Comparison of ENCODE assay signal across 16 mouse cellular contexts in genomic region chr12:4430061-4430825, GRCm38 (mm10). TPM values are rescaled to one million over a fixed set of nuclear protein-coding genes. Genes with fewer than 3 reads are reported as not detected.
A peak's percentile ranks its signal among the peaks of the same experiment; 100 is the strongest.
DNase-seq lines count a peak whose midpoint lies in the region; ATAC-seq lines count a peak whose summit lies in the region.
"Had no signal": no experiment of that assay in that cellular context is flagged by ENCODE, and none has a peak within 500 bp of the region (broad histone marks: within the 10 kb centered on the region; RNA-seq: fewer than 3 reads in every experiment).

No protein-coding gene starts in this region.

- no peaks in the 10 kb centered on the region for H3K27me3 ChIP-seq in heart, embryonic 11.5 days (ENCODE audit: control insufficient read depth, insufficient read depth, low read length)
- H3K27me3 ChIP-seq: embryonic facial prominence, embryonic 12.5 days; forebrain, embryonic 12.5 days had no signal

- no peak overlapping the region for H3K4me2 ChIP-seq in heart, embryonic 11.5 days
- H3K4me2 ChIP-seq: embryonic facial prominence, embryonic 12.5 days; forebrain, embryonic 12.5 days; liver, embryonic 11.5 days had no signal

- no peaks in the 10 kb centered on the region for H3K4me1 ChIP-seq in heart, embryonic 11.5 days (ENCODE audit: control insufficient read depth, insufficient read depth, low read length)
- H3K4me1 ChIP-seq: embryonic facial prominence, embryonic 12.5 days; forebrain, embryonic 12.5 days had no signal

- no peak for ATAC-seq in heart, embryonic 11.5 days (replicated peaks; ENCODE audit: insufficient number of reproducible peaks, low FRiP score, low TSS enrichment)

- DNase-seq in heart, adult 11 months = peak; percentile 70
- peak; percentile 15 for DNase-seq in 3134 (ENCODE audit: extremely low read depth, insufficient read length, low spot score)
- DNase-seq in adipocyte (ENCODE audit: low spot score) = peak; percentile 32
- DNase-seq in lung, postnatal 25 days (ENCODE audit: low spot score) = peak; percentile 44
- DNase-seq in cerebellum, postnatal 36 days = no peak
- no peak for DNase-seq in kidney, adult 18-20 months
- DNase-seq in urinary bladder, postnatal 14 days (ENCODE audit: low spot score) = no peak
- DNase-seq: cerebellum, adult 9-10 months; gastrocnemius, postnatal 25 days; heart, postnatal 36 days; right cerebral cortex, adult 18-20 months had no signal

- whole genome bisulfite sequencing in heart, embryonic 11.5 days (ENCODE audit: insufficient replicate concordance) = 80% methylated on average over 3 of the region's 3 CpGs

- no peak overlapping the region for H3K4me3 ChIP-seq in heart, embryonic 11.5 days (ENCODE audit: low read depth, low read length)
- H3K4me3 ChIP-seq: embryonic facial prominence, embryonic 12.5 days; forebrain, embryonic 12.5 days had no signal

- no peak overlapping the region for H3K27ac ChIP-seq in heart, embryonic 11.5 days (ENCODE audit: low read depth, low read length)
- H3K27ac ChIP-seq: embryonic facial prominence, embryonic 12.5 days; forebrain, embryonic 12.5 days had no signal

- no peak overlapping the region for H3K9ac ChIP-seq in heart, embryonic 11.5 days (ENCODE audit: low read depth, low read length)
- H3K9ac ChIP-seq: embryonic facial prominence, embryonic 12.5 days; forebrain, embryonic 12.5 days had no signal

- H3K9me3 ChIP-seq in heart, embryonic 11.5 days (replicated peaks; ENCODE audit: control insufficient read depth, low read length) = no peaks in the 10 kb centered on the region
- H3K9me3 ChIP-seq: embryonic facial prominence, embryonic 12.5 days; forebrain, embryonic 12.5 days; G1E had no signal

- no peaks in the 10 kb centered on the region for H3K36me3 ChIP-seq in heart, embryonic 11.5 days (ENCODE audit: control insufficient read depth, insufficient read depth, low read length)
- H3K36me3 ChIP-seq: embryonic facial prominence, embryonic 12.5 days; forebrain, embryonic 12.5 days; G1E had no signal

RNA-seq across cellular contexts. Expression of gene Ncoa1, which starts 46.7 kb away (rescaled TPM):
- 9.9 and 10.4 TPM in 2 replicates for polyA plus RNA-seq in heart, embryonic 11.5 days (2014; fragmentation: Nextera tagmentation; extraction: Ambion mirVana)

Comparison
In these comparisons a context has a peak if more than half of its experiments do, and no peak if none do; other contexts are left out.
1. DNase-seq: peak in heart, adult 11 months (single experiment), 3134 (single experiment), adipocyte (single experiment) and lung, postnatal 25 days (single experiment); none in cerebellum, postnatal 36 days (0 of 2), kidney, adult 18-20 months (single experiment) and urinary bladder, postnatal 14 days (single experiment).